Mouse (Mus musculus): ENCODE measurements around the gene Trappc2. TPM values are rescaled to one million over a fixed set of nuclear protein-coding genes. Genes with fewer than 3 reads are reported as not detected.

The Trappc2 gene
- total RNA-seq, 2 experiments from 2014 or later = 49.9 to 54.1 TPM

Other genes with a start within 250 kb of the Trappc2 start
- 100 to 1,000 TPM; 755 to 812 TPM for gene Gpm6b, start 201.7 kb upstream of the Trappc2 start, total RNA-seq (2021)
- gene Ofd1, start 130 bp downstream of the Trappc2 start, total RNA-seq (2021) = 1 to 10 TPM; 5.3 to 6.2 TPM
- gene Rab9, start 39.3 kb downstream of the Trappc2 start, total RNA-seq (2021) = 10 to 100 TPM; 33.8 to 41.3 TPM
- gene Tceanc, start 78.0 kb downstream of the Trappc2 start, total RNA-seq (2021) = 1 to 10 TPM; 2.1 to 2.4 TPM
- 1 to 10 TPM; 4.1 to 4.3 TPM for gene Egfl6, start 145.1 kb downstream of the Trappc2 start, total RNA-seq (2021)